In genomic region chr10:128280943-128281342, GRCm38 (mm10) we compare ENCODE assay signal across 27 mouse cellular contexts. TPM values are rescaled to one million over a fixed set of nuclear protein-coding genes. Genes with fewer than 3 reads are reported as not detected.
DNase-seq lines count a peak whose midpoint lies in the region; ATAC-seq and TF ChIP-seq lines count a peak whose summit lies in the region.
"Had no signal": no experiment of that assay in that cellular context is flagged by ENCODE, and none has a peak within 500 bp of the region (broad histone marks: within the 10 kb centered on the region; RNA-seq: fewer than 3 reads in every experiment).

No protein-coding gene starts in this region.

- 61% methylated on average over 6 of the region's 6 CpGs for WGBS in kidney, adult 2 months
- 84% methylated on average over 6 of the region's 6 CpGs for WGBS in kidney, embryonic 15.5 days
- WGBS in embryonic facial prominence, embryonic 10.5 days, result 90% methylated on average over 6 of the region's 6 CpGs

- H3K4me3 ChIP-seq in kidney, adult 2 months (ENCODE audit: insufficient read depth, low read depth, low read length), result no peak overlapping the region
- no peak overlapping the region for H3K4me3 ChIP-seq in kidney, embryonic 15.5 days (replicated peaks)
- H3K4me3 ChIP-seq in embryonic facial prominence, embryonic 10.5 days, result no peak overlapping the region
- H3K4me3 ChIP-seq: embryonic facial prominence, embryonic 12.5 days; forebrain, embryonic 15.5 days; gastrocnemius, adult 2 months; heart, embryonic 13.5 days; limb, embryonic 13.5 days had no signal

- no peak overlapping the region for H3K4me2 ChIP-seq in kidney, embryonic 15.5 days
- H3K4me2 ChIP-seq: embryonic facial prominence, embryonic 12.5 days; forebrain, embryonic 15.5 days; heart, embryonic 13.5 days; hindbrain, embryonic 14.5 days; limb, embryonic 13.5 days; liver, embryonic 11.5 days; midbrain, embryonic 11.5 days had no signal

- DNase-seq in kidney, adult 2 months, result peak; percentile 66
- peak; percentile 56 for DNase-seq in kidney, adult 9 months
- peak; percentile 50 to 57 for DNase-seq in kidney, postnatal 36 days
- no peak for DNase-seq in urinary bladder, postnatal 10 days (ENCODE audit: low spot score)
- DNase-seq in embryonic facial prominence, embryonic 10.5 days (ENCODE audit: low spot score), result no peak
- DNase-seq: adrenal gland, postnatal 25 days; B cell, adult 2 months; cerebellum, adult 11-12 months; gastrocnemius, adult 2 months; gastrocnemius, postnatal 36 days; heart, postnatal 10 days; layer of hippocampus, adult 9-11 months; lung, postnatal 36 days; right cerebral cortex, postnatal 25 days; thymus, adult 2 months; thymus, postnatal 36 days had no signal

- peaks cover 3% of the 10 kb centered on the region for H3K4me1 ChIP-seq in kidney, adult 2 months (ENCODE audit: control insufficient read depth, insufficient read depth, low read length)
- H3K4me1 ChIP-seq in kidney, embryonic 15.5 days, result no peaks in the 10 kb centered on the region
- peaks cover 7% of the 10 kb centered on the region for H3K4me1 ChIP-seq in embryonic facial prominence, embryonic 10.5 days
- H3K4me1 ChIP-seq: embryonic facial prominence, embryonic 12.5 days; forebrain, embryonic 15.5 days; heart, embryonic 13.5 days; limb, embryonic 13.5 days had no signal

- no peak overlapping the region for H3K9ac ChIP-seq in kidney, embryonic 15.5 days
- H3K9ac ChIP-seq: embryonic facial prominence, embryonic 12.5 days; forebrain, embryonic 15.5 days; heart, embryonic 13.5 days; hindbrain, embryonic 14.5 days; limb, embryonic 13.5 days had no signal

- no peak for TF ChIP-seq POLR2A in kidney, adult 2 months (IDR thresholded peaks at IDR 0.05; ENCODE audit: low read depth, low read length)

- no peak for ATAC-seq in kidney, embryonic 15.5 days (replicated peaks; ENCODE audit: low FRiP score)
- ATAC-seq: forebrain, embryonic 15.5 days; midbrain, embryonic 16.5 days had no signal

- H3K27me3 ChIP-seq in kidney, adult 2 months (replicated peaks; ENCODE audit: control insufficient read depth, insufficient read depth, low read length), result no peaks in the 10 kb centered on the region
- no peaks in the 10 kb centered on the region for H3K27me3 ChIP-seq in kidney, embryonic 15.5 days
- no peaks in the 10 kb centered on the region for H3K27me3 ChIP-seq in embryonic facial prominence, embryonic 10.5 days (replicated peaks; ENCODE audit: low read depth, poor library complexity, severe bottlenecking)
- H3K27me3 ChIP-seq: embryonic facial prominence, embryonic 12.5 days; forebrain, embryonic 15.5 days; heart, embryonic 13.5 days; limb, embryonic 13.5 days had no signal

- TF ChIP-seq CTCF in kidney, adult 2 months (conservative IDR thresholded peaks at IDR 0.05; ENCODE audit: insufficient read depth, insufficient read length, low read depth, low read length), result no peak

- H3K9me3 ChIP-seq in kidney, embryonic 15.5 days (replicated peaks), result no peaks in the 10 kb centered on the region
- H3K9me3 ChIP-seq in embryonic facial prominence, embryonic 10.5 days, result no peaks in the 10 kb centered on the region
- H3K9me3 ChIP-seq: embryonic facial prominence, embryonic 12.5 days; forebrain, embryonic 15.5 days; heart, embryonic 13.5 days; limb, embryonic 13.5 days had no signal

- H3K36me3 ChIP-seq in kidney, adult 2 months (ENCODE audit: control insufficient read depth, insufficient read depth, low read length), result peaks cover 1% of the 10 kb centered on the region
- peaks cover 55% of the 10 kb centered on the region for H3K36me3 ChIP-seq in kidney, embryonic 15.5 days
- H3K36me3 ChIP-seq in embryonic facial prominence, embryonic 10.5 days (replicated peaks), result peaks cover 89% of the 10 kb centered on the region

- H3K27ac ChIP-seq in kidney, adult 2 months (ENCODE audit: insufficient read depth, low read depth, low read length), result no peak overlapping the region
- H3K27ac ChIP-seq in kidney, embryonic 15.5 days, result no peak overlapping the region
- H3K27ac ChIP-seq in embryonic facial prominence, embryonic 10.5 days (replicated peaks), result no peak overlapping the region
- H3K27ac ChIP-seq: embryonic facial prominence, embryonic 12.5 days; forebrain, embryonic 15.5 days; gastrocnemius, adult 2 months; heart, embryonic 13.5 days; hindbrain, embryonic 14.5 days; limb, embryonic 13.5 days had no signal

RNA-seq across cellular contexts. Expression of gene Stat2, which starts 10.6 kb away (rescaled TPM):
- 18.6 TPM in 2 replicates for polyA plus RNA-seq in kidney, adult 2 months (2012; rRNA removed)
- 11.8 and 14.2 TPM in 2 replicates for polyA plus RNA-seq in kidney, embryonic 15.5 days (2015; fragmentation: Nextera tagmentation; extraction: Ambion mirVana)
- polyA plus RNA-seq in embryonic facial prominence, embryonic 10.5 days (2016; fragmentation: Nextera tagmentation; extraction: Ambion mirVana), result 14.3 and 15.3 TPM in 2 replicates

RNA-seq across cellular contexts. Expression of gene Apof, which starts 12.5 kb away (rescaled TPM):
- 0.08 and 0.30 TPM in 2 replicates for polyA plus RNA-seq in kidney, adult 2 months (2012; rRNA removed)
- 0.48 and 2.5 TPM in 2 replicates for polyA plus RNA-seq in kidney, embryonic 15.5 days (2015; fragmentation: Nextera tagmentation; extraction: Ambion mirVana)
- polyA plus RNA-seq in embryonic facial prominence, embryonic 10.5 days (2016; fragmentation: Nextera tagmentation; extraction: Ambion mirVana), result 0.11 TPM in 1 of 2 replicates, not detected in the other
- polyA plus RNA-seq: embryonic facial prominence, embryonic 12.5 days; forebrain, embryonic 15.5 days; hindbrain, embryonic 14.5 days; limb, embryonic 13.5 days; midbrain, embryonic 11.5 days; midbrain, embryonic 16.5 days; neural tube, embryonic 11.5 days had no signal

RNA-seq across cellular contexts. Expression of gene Il23a, which starts 17.6 kb away (rescaled TPM):
- 0.05 and 0.10 TPM in 2 replicates for polyA plus RNA-seq in kidney, adult 2 months (2012; rRNA removed)
- 0.21 and 0.40 TPM in 2 replicates for polyA plus RNA-seq in kidney, embryonic 15.5 days (2015; fragmentation: Nextera tagmentation; extraction: Ambion mirVana)
- 0.13 TPM in 1 of 2 replicates, not detected in the other for polyA plus RNA-seq in embryonic facial prominence, embryonic 10.5 days (2016; fragmentation: Nextera tagmentation; extraction: Ambion mirVana)
- polyA plus RNA-seq: embryonic facial prominence, embryonic 12.5 days; forebrain, embryonic 15.5 days; midbrain, embryonic 11.5 days; neural tube, embryonic 11.5 days; spleen, adult 2 months had no signal

RNA-seq across cellular contexts. Expression of gene Pan2, which starts 22.2 kb away (rescaled TPM):
- 18.1 and 21.1 TPM in 2 replicates for polyA plus RNA-seq in kidney, adult 2 months (2012; rRNA removed)
- polyA plus RNA-seq in kidney, embryonic 15.5 days (2015; fragmentation: Nextera tagmentation; extraction: Ambion mirVana), result 38.4 and 41.7 TPM in 2 replicates
- polyA plus RNA-seq in embryonic facial prominence, embryonic 10.5 days (2016; fragmentation: Nextera tagmentation; extraction: Ambion mirVana), result 42.9 and 43.3 TPM in 2 replicates

RNA-seq across cellular contexts. Expression of gene Apon, which starts 27.0 kb away (rescaled TPM):
- not detected in 2 replicates for polyA plus RNA-seq in kidney, adult 2 months (2012; rRNA removed)
- polyA plus RNA-seq in kidney, embryonic 15.5 days (2015; fragmentation: Nextera tagmentation; extraction: Ambion mirVana), result 0.40 and 0.45 TPM in 2 replicates
- polyA plus RNA-seq in embryonic facial prominence, embryonic 10.5 days (2016; fragmentation: Nextera tagmentation; extraction: Ambion mirVana), result 0.49 and 0.69 TPM in 2 replicates
- polyA plus RNA-seq: midbrain, embryonic 16.5 days had no signal

Comparison
In these comparisons a context has a peak if more than half of its experiments do, and no peak if none do; other contexts are left out.
1. DNase-seq: peak in kidney, adult 2 months (single experiment), kidney, adult 9 months (single experiment) and kidney, postnatal 36 days (2 of 2); none in urinary bladder, postnatal 10 days (single experiment) and embryonic facial prominence, embryonic 10.5 days (single experiment).